Mouse (Mus musculus): Measurements from ENCODE around the gene Mob3c. TPM values are rescaled to one million over a fixed set of nuclear protein-coding genes. Genes with fewer than 3 reads are reported as not detected.

Gene Mob3c
- polyA plus RNA-seq, 1 experiment from 2014 or later, result 11.8 TPM

DNA sequence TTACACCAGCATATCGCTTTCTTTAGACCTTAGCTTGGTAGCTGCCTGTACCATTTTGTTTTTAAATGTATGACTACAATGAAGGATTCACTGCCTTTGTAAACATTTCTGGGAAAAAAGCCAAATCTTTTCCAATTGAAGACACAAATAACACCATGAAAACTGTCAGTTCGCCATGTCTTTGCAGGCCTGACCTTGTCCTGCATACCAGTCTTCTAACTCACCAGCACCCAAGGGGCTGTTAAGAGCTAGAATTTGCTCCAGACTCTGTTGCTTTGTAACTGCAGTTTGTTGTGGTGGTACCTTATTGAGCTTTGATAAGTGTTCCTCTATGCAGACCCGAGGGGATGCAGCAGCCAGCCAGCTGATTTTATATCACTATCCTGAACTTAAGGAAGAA, 27.9 kb upstream of the Mob3c start:
- 77% methylated on average over 3 of the region's 3 CpGs for WGBS
- no peak for ATAC-seq (ENCODE audit: insufficient read depth, low FRiP score)

DNA sequence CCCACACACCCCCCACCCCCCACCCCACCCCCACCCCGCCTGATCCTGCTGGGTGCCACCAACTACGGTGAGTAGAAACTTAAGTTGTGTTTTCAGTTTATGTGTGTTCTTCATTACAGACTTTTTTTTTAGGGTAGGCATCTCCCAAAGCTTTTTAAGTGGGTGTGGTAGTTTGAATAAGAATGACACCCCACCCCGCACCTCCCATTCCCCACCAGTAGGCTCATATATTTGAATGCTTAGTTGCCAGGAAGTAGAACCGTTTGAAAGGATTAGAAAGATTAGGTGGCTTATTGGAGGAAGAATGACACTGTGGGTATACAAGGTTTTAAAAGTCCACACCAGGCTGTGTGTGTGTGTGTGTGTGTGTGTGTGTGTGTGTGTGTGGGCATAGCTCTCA, 15.6 kb upstream of the Mob3c start:
- Histone ChIP-seq H3K4me2 (ENCODE audit: low read depth, low read length) (no peak overlapping the region), H3K27me3 (ENCODE audit: control insufficient read depth, insufficient read depth, low read length) (no peaks in the 10 kb centered on the region), H3K27ac (ENCODE audit: low read length) (no peak overlapping the region), H3K9ac (ENCODE audit: low read length) (no peak overlapping the region), H3K4me3 (replicated peaks; ENCODE audit: low read length) (no peak overlapping the region), H3K9me3 (replicated peaks; ENCODE audit: control insufficient read depth, low read length) (no peaks in the 10 kb centered on the region), H3K36me3 (ENCODE audit: control insufficient read depth, insufficient read depth, low read length) (no peaks in the 10 kb centered on the region; the same call in 1 of the 2 replicates), H3K4me1 (ENCODE audit: control insufficient read depth, insufficient read depth, low read length) (no peaks in the 10 kb centered on the region)
- WGBS, result 78% methylated on average over 4 of the region's 4 CpGs
- ATAC-seq (ENCODE audit: insufficient read depth, low FRiP score), result no peak

More for the DNA sequence above, 27.9 kb upstream of the Mob3c start:
- H3K9ac ChIP-seq (ENCODE audit: low read length), result no peak overlapping the region
- H3K27me3 ChIP-seq (ENCODE audit: control insufficient read depth, insufficient read depth, low read length), result no peaks in the 10 kb centered on the region
- no peak overlapping the region for H3K27ac ChIP-seq (ENCODE audit: low read length)
- H3K4me2 ChIP-seq (ENCODE audit: low read depth, low read length), result no peak overlapping the region
- H3K4me1 ChIP-seq (ENCODE audit: control insufficient read depth, insufficient read depth, low read length), result no peaks in the 10 kb centered on the region
- H3K4me3 ChIP-seq (replicated peaks; ENCODE audit: low read length), result no peak overlapping the region
- no peaks in the 10 kb centered on the region for H3K9me3 ChIP-seq (replicated peaks; ENCODE audit: control insufficient read depth, low read length)
- H3K36me3 ChIP-seq (ENCODE audit: control insufficient read depth, insufficient read depth, low read length), result 0 out of 2 replicates have a peak, but pooled peaks cover 5% of the 10 kb centered on the region

DNA sequence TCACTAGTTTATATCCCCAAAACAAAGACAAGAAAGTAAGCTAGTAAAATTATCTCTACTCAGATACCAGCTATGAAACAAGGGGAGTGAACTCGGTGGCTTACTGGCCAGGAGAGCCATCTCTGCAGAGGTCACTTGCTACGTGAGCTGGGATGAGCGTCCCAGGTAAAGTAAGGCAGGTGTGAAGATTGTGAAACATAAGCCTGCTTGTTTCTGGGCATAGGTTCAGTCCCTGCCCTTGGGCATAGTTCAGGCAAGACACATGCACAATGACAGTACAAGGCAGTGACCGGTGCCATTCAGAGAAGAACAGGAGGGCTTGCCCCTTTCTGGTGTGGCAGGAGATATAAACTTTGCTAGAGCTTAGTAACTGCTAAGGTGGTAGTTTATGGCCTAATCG, 12.3 kb upstream of the Mob3c start:
- Histone ChIP-seq H3K9ac (ENCODE audit: low read length) (no peak overlapping the region), H3K27me3 (ENCODE audit: control insufficient read depth, insufficient read depth, low read length) (no peaks in the 10 kb centered on the region), H3K4me2 (ENCODE audit: low read depth, low read length) (no peak overlapping the region), H3K4me1 (ENCODE audit: control insufficient read depth, insufficient read depth, low read length) (no peaks in the 10 kb centered on the region), H3K9me3 (replicated peaks; ENCODE audit: control insufficient read depth, low read length) (no peaks in the 10 kb centered on the region), H3K4me3 (replicated peaks; ENCODE audit: low read length) (no peak overlapping the region), H3K27ac (ENCODE audit: low read length) (no peak overlapping the region), H3K36me3 (ENCODE audit: control insufficient read depth, insufficient read depth, low read length) (no peaks in the 10 kb centered on the region; the same call in 1 of the 2 replicates)
- ATAC-seq (ENCODE audit: insufficient read depth, low FRiP score), result no peak
- WGBS, result 96% methylated on average over 5 of the region's 5 CpGs

GRCm38 (mm10) chr4:115820199-115820598, 7.7 kb upstream of the Mob3c start:
- ATAC-seq (ENCODE audit: insufficient read depth, low FRiP score), result no peak
- 53% methylated on average over 3 of the region's 3 CpGs for WGBS
- Histone ChIP-seq H3K36me3 (ENCODE audit: control insufficient read depth, insufficient read depth, low read length) (no peaks in the 10 kb centered on the region), H3K27me3 (ENCODE audit: control insufficient read depth, insufficient read depth, low read length) (no peaks in the 10 kb centered on the region), H3K4me3 (replicated peaks; ENCODE audit: low read length) (no peak overlapping the region), H3K4me1 (ENCODE audit: control insufficient read depth, insufficient read depth, low read length) (no peaks in the 10 kb centered on the region), H3K4me2 (ENCODE audit: low read depth, low read length) (no peak overlapping the region), H3K27ac (ENCODE audit: low read length) (no peak overlapping the region), H3K9me3 (replicated peaks; ENCODE audit: control insufficient read depth, low read length) (no peaks in the 10 kb centered on the region), H3K9ac (ENCODE audit: low read length) (no peak overlapping the region)

GRCm38 (mm10) chr4:115820944-115821343, 6.9 kb upstream of the Mob3c start:
- H3K27ac ChIP-seq (ENCODE audit: low read length), result no peak overlapping the region
- no peaks in the 10 kb centered on the region for H3K9me3 ChIP-seq (replicated peaks; ENCODE audit: control insufficient read depth, low read length)
- H3K4me1 ChIP-seq (ENCODE audit: control insufficient read depth, insufficient read depth, low read length), result no peaks in the 10 kb centered on the region
- no peak for ATAC-seq (ENCODE audit: insufficient read depth, low FRiP score)
- WGBS, result 52% methylated on average over 3 of the region's 3 CpGs
- H3K4me3 ChIP-seq (replicated peaks; ENCODE audit: low read length), result no peak overlapping the region
- H3K9ac ChIP-seq (ENCODE audit: low read length), result no peak overlapping the region
- no peak overlapping the region for H3K4me2 ChIP-seq (ENCODE audit: low read depth, low read length)
- H3K27me3 ChIP-seq (ENCODE audit: control insufficient read depth, insufficient read depth, low read length), result no peaks in the 10 kb centered on the region
- no peaks in the 10 kb centered on the region for H3K36me3 ChIP-seq (ENCODE audit: control insufficient read depth, insufficient read depth, low read length)

- H3K27ac ChIP-seq (ENCODE audit: low read length), result no peak overlapping the region
- no peaks in the 10 kb centered on the region for H3K9me3 ChIP-seq (replicated peaks; ENCODE audit: control insufficient read depth, low read length)
- no peaks in the 10 kb centered on the region for H3K36me3 ChIP-seq (ENCODE audit: control insufficient read depth, insufficient read depth, low read length)
- H3K4me1 ChIP-seq (ENCODE audit: control insufficient read depth, insufficient read depth, low read length), result no peaks in the 10 kb centered on the region
- H3K9ac ChIP-seq (ENCODE audit: low read length), result no peak overlapping the region
- no peak overlapping the region for H3K4me3 ChIP-seq (replicated peaks; ENCODE audit: low read length)
- no peak for ATAC-seq (ENCODE audit: insufficient read depth, low FRiP score)
- no peaks in the 10 kb centered on the region for H3K27me3 ChIP-seq (ENCODE audit: control insufficient read depth, insufficient read depth, low read length)
- H3K4me2 ChIP-seq (ENCODE audit: low read depth, low read length), result no peak overlapping the region
These were observed 6.5 kb upstream of the Mob3c start for GRCm38 (mm10) chr4:115821431-115821830.

DNA sequence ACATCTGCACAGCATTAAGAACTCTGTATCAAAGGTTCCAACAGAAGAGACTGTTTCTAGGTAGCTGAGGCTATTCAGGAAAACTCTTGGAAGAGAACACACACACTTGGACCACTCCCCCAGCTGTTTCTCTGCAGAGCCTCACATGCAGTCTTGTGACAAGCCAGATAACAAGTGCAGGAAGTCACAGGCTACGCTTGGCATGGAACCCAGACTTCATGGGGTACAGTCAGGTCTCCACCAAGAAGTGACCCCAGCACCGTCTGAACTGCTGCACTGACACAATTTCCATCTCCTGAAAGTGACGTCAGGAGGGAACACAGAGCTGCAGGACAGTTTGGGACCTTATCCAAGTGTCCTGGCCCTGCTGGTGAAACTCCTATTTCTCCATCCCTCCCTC, 6.0 kb upstream of the Mob3c start:
- 70% methylated on average over 3 of the region's 3 CpGs for WGBS
- H3K4me2 ChIP-seq (ENCODE audit: low read depth, low read length), result no peak overlapping the region
- ATAC-seq (ENCODE audit: insufficient read depth, low FRiP score), result no peak

DNA sequence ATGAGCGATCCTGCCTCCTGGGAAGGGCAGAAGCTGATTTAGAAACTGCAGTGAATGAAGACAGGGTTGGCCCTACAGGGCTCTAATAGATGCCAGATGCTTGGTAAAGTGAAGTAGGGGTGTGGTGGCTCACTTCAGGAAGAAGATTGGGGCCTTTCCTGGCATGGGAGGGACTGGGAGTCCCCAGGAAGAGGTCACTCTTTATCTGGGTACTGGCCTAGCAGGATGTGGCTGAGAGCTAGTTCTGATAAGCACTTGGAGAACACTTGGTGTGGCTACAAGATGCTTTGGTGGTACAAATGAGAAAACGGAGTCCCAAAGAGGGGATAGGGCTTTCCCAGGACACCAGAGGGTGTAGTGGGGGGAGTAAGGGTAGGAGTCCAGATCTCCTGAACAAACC, 3.7 kb upstream of the Mob3c start:
- no peak overlapping the region for H3K4me2 ChIP-seq (ENCODE audit: low read depth, low read length)
- H3K9me3 ChIP-seq (replicated peaks; ENCODE audit: control insufficient read depth, low read length), result no peaks in the 10 kb centered on the region
- peaks cover 8% of the 10 kb centered on the region for H3K4me1 ChIP-seq (ENCODE audit: control insufficient read depth, insufficient read depth, low read length)
- no peaks in the 10 kb centered on the region for H3K36me3 ChIP-seq (ENCODE audit: control insufficient read depth, insufficient read depth, low read length)
- WGBS, result 73% methylated on average over 2 of the region's 2 CpGs
- H3K27me3 ChIP-seq (ENCODE audit: control insufficient read depth, insufficient read depth, low read length), result no peaks in the 10 kb centered on the region
- H3K4me3 ChIP-seq (replicated peaks; ENCODE audit: low read length), result no peak overlapping the region
- no peak overlapping the region for H3K27ac ChIP-seq (ENCODE audit: low read length)
- no peak for ATAC-seq (ENCODE audit: insufficient read depth, low FRiP score)
- H3K9ac ChIP-seq (ENCODE audit: low read length), result no peak overlapping the region

More for the DNA sequence above, 6.0 kb upstream of the Mob3c start:
- Histone ChIP-seq H3K9me3 (replicated peaks; ENCODE audit: control insufficient read depth, low read length) (no peaks in the 10 kb centered on the region), H3K36me3 (ENCODE audit: control insufficient read depth, insufficient read depth, low read length) (no peaks in the 10 kb centered on the region), H3K4me1 (ENCODE audit: control insufficient read depth, insufficient read depth, low read length) (no peaks in the 10 kb centered on the region), H3K27ac (ENCODE audit: low read length) (no peak overlapping the region), H3K27me3 (ENCODE audit: control insufficient read depth, insufficient read depth, low read length) (no peaks in the 10 kb centered on the region), H3K9ac (ENCODE audit: low read length) (no peak overlapping the region), H3K4me3 (replicated peaks; ENCODE audit: low read length) (no peak overlapping the region)

GRCm38 (mm10) chr4:115825271-115825670, 2.6 kb upstream of the Mob3c start:
- Histone ChIP-seq H3K4me2 (ENCODE audit: low read depth, low read length) (no peak overlapping the region), H3K9me3 (replicated peaks; ENCODE audit: control insufficient read depth, low read length) (no peaks in the 10 kb centered on the region), H3K9ac (ENCODE audit: low read length) (no peak overlapping the region), H3K36me3 (ENCODE audit: control insufficient read depth, insufficient read depth, low read length) (no peaks in the 10 kb centered on the region), H3K4me1 (ENCODE audit: control insufficient read depth, insufficient read depth, low read length) (peaks cover 8% of the 10 kb centered on the region), H3K4me3 (replicated peaks; ENCODE audit: low read length) (no peak overlapping the region), H3K27ac (ENCODE audit: low read length) (no peak overlapping the region), H3K27me3 (ENCODE audit: control insufficient read depth, insufficient read depth, low read length) (no peaks in the 10 kb centered on the region)
- no peak for ATAC-seq (ENCODE audit: insufficient read depth, low FRiP score)
- 72% methylated on average over 2 of the region's 2 CpGs for WGBS

DNA sequence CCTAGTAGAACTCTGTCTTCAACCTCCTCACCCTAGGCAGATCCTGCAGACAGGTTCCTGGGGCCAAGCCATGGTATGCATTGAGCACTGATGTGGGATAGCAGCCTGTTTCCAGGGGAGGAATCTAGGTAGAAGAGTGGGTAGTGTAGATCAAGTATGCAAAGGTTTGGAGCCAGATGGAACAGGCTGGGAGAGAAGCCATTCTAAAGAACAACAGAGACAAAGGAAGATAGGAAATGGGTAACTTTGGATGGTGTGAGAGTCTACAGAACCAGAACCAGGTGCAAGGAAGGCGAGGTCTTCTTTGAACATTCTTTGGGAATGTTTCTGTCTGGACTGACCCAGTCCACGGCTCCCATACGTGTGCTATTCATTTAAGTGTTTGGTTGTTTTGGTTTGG, 826 bp upstream of the Mob3c start:
- no peak for ATAC-seq (ENCODE audit: insufficient read depth, low FRiP score)
- H3K4me3 ChIP-seq (replicated peaks; ENCODE audit: low read length), result no peak overlapping the region
- H3K27ac ChIP-seq (ENCODE audit: low read length), result no peak overlapping the region
- H3K9me3 ChIP-seq (replicated peaks; ENCODE audit: control insufficient read depth, low read length), result no peaks in the 10 kb centered on the region
- no peaks in the 10 kb centered on the region; the same call in 1 of the 2 replicates for H3K36me3 ChIP-seq (ENCODE audit: control insufficient read depth, insufficient read depth, low read length)
- no peak overlapping the region for H3K9ac ChIP-seq (ENCODE audit: low read length)
- 73% methylated on average over 3 of the region's 3 CpGs for WGBS
- H3K4me1 ChIP-seq (ENCODE audit: control insufficient read depth, insufficient read depth, low read length), result peaks cover 8% of the 10 kb centered on the region
- no peaks in the 10 kb centered on the region for H3K27me3 ChIP-seq (ENCODE audit: control insufficient read depth, insufficient read depth, low read length)
- peak overlapping the region; percentile 85 for H3K4me2 ChIP-seq (ENCODE audit: low read depth, low read length)

Measured in stomach, embryonic 16.5 days (tissue).